Mouse (Mus musculus): ENCODE data around the gene Mical2. TPM values are rescaled to one million over a fixed set of nuclear protein-coding genes. Genes with fewer than 3 reads are reported as not detected.

Gene Mical2
- polyA plus RNA-seq, 1 experiment from 2014 or later: 0.88 TPM

- 79% methylated on average over 3 of the region's 3 CpGs for WGBS
- H3K27me3 ChIP-seq (ENCODE audit: poor library complexity, severe bottlenecking): no peaks in the 10 kb centered on the region
- H3K36me3 ChIP-seq (replicated peaks): no peaks in the 10 kb centered on the region
- no peak for DNase-seq (ENCODE audit: extremely low spot score, low spot score)
- H3K4me1 ChIP-seq: peaks cover 45% of the 10 kb centered on the region
- no peak overlapping the region for H3K4me3 ChIP-seq
- H3K9me3 ChIP-seq: no peaks in the 10 kb centered on the region
- no peak overlapping the region for H3K27ac ChIP-seq
Observed at GRCm38 (mm10) chr7:112275093-112275492, 49.4 kb downstream of the Mical2 start.

GRCm38 (mm10) chr7:112275883-112276282 is 50.2 kb downstream of the Mical2 start:
- no peaks in the 10 kb centered on the region for H3K9me3 ChIP-seq
- 62% methylated on average over 2 of the region's 2 CpGs for WGBS
- peaks cover 45% of the 10 kb centered on the region for H3K4me1 ChIP-seq
- no peaks in the 10 kb centered on the region for H3K27me3 ChIP-seq (ENCODE audit: poor library complexity, severe bottlenecking)
- no peak overlapping the region for H3K27ac ChIP-seq
- no peak overlapping the region for H3K4me3 ChIP-seq
- no peaks in the 10 kb centered on the region for H3K36me3 ChIP-seq (replicated peaks)
- no peak for DNase-seq (ENCODE audit: extremely low spot score, low spot score)

- H3K27me3 ChIP-seq (ENCODE audit: poor library complexity, severe bottlenecking): no peaks in the 10 kb centered on the region
- 95% methylated on average over 4 of the region's 4 CpGs for WGBS
- H3K9me3 ChIP-seq: no peaks in the 10 kb centered on the region
- no peaks in the 10 kb centered on the region for H3K36me3 ChIP-seq (replicated peaks)
- H3K4me3 ChIP-seq: no peak overlapping the region
- peaks cover 41% of the 10 kb centered on the region for H3K4me1 ChIP-seq
- H3K27ac ChIP-seq: no peak overlapping the region
- no peak for DNase-seq (ENCODE audit: extremely low spot score, low spot score)
Observed at GRCm38 (mm10) chr7:112276823-112277222, 51.2 kb downstream of the Mical2 start.

- Histone ChIP-seq H3K4me1 (peaks cover 30% of the 10 kb centered on the region), H3K36me3 (replicated peaks) (no peaks in the 10 kb centered on the region), H3K27me3 (ENCODE audit: poor library complexity, severe bottlenecking) (no peaks in the 10 kb centered on the region), H3K4me3 (no peak overlapping the region), H3K9me3 (no peaks in the 10 kb centered on the region), H3K27ac (no peak overlapping the region)
- DNase-seq (ENCODE audit: extremely low spot score, low spot score): no peak
- 79% methylated on average over 4 of the region's 4 CpGs for WGBS
Observed at GRCm38 (mm10) chr7:112278648-112279047, 53.0 kb downstream of the Mical2 start.

- no peak for DNase-seq (ENCODE audit: extremely low spot score, low spot score)
- no peaks in the 10 kb centered on the region for H3K36me3 ChIP-seq (replicated peaks)
- WGBS: 70% methylated on average over 3 of the region's 3 CpGs
Observed at GRCm38 (mm10) chr7:112280474-112280873, 54.8 kb downstream of the Mical2 start.

GRCm38 (mm10) chr7:112283606-112284310 is 58.1 kb downstream of the Mical2 start:
- DNase-seq (ENCODE audit: extremely low spot score, low spot score): no peak
- WGBS: 84% methylated on average over 9 of the region's 9 CpGs

More at GRCm38 (mm10) chr7:112280474-112280873, 54.8 kb downstream of the Mical2 start:
- Histone ChIP-seq H3K4me3 (no peak overlapping the region), H3K27ac (no peak overlapping the region), H3K9me3 (no peaks in the 10 kb centered on the region), H3K27me3 (ENCODE audit: poor library complexity, severe bottlenecking) (no peaks in the 10 kb centered on the region), H3K4me1 (peaks cover 23% of the 10 kb centered on the region)

GRCm38 (mm10) chr7:112285573-112285972 is 59.9 kb downstream of the Mical2 start:
- Histone ChIP-seq H3K4me3 (no peak overlapping the region), H3K36me3 (replicated peaks) (no peaks in the 10 kb centered on the region), H3K27ac (no peak overlapping the region), H3K4me1 (peaks cover 22% of the 10 kb centered on the region), H3K27me3 (ENCODE audit: poor library complexity, severe bottlenecking) (0 out of 2 replicates have a peak, but pooled peaks cover 5% of the 10 kb centered on the region), H3K9me3 (no peaks in the 10 kb centered on the region)
- 92% methylated on average over 8 of the region's 8 CpGs for WGBS
- DNase-seq (ENCODE audit: extremely low spot score, low spot score): no peak

More at GRCm38 (mm10) chr7:112283606-112284310, 58.1 kb downstream of the Mical2 start:
- H3K9me3 ChIP-seq: no peaks in the 10 kb centered on the region
- 0 out of 2 replicates have a peak, but pooled peaks cover 5% of the 10 kb centered on the region for H3K27me3 ChIP-seq (ENCODE audit: poor library complexity, severe bottlenecking)
- peaks cover 14% of the 10 kb centered on the region for H3K4me1 ChIP-seq
- no peak overlapping the region for H3K4me3 ChIP-seq
- no peak overlapping the region for H3K27ac ChIP-seq
- H3K36me3 ChIP-seq (replicated peaks): no peaks in the 10 kb centered on the region

GRCm38 (mm10) chr7:112288352-112289107 is 62.9 kb downstream of the Mical2 start:
- no peak for DNase-seq (ENCODE audit: extremely low spot score, low spot score)
- H3K36me3 ChIP-seq (replicated peaks): no peaks in the 10 kb centered on the region
- H3K9me3 ChIP-seq: no peaks in the 10 kb centered on the region
- H3K4me1 ChIP-seq: peaks cover 19% of the 10 kb centered on the region
- H3K27me3 ChIP-seq (ENCODE audit: poor library complexity, severe bottlenecking): 0 out of 2 replicates have a peak, but pooled peaks cover 5% of the 10 kb centered on the region
- H3K27ac ChIP-seq: no peak overlapping the region
- 92% methylated on average over 5 of the region's 5 CpGs for WGBS
- H3K4me3 ChIP-seq: no peak overlapping the region

GRCm38 (mm10) chr7:112289514-112289913 is 63.9 kb downstream of the Mical2 start:
- H3K27ac ChIP-seq: no peak overlapping the region
- H3K4me1 ChIP-seq: peaks cover 25% of the 10 kb centered on the region
- H3K36me3 ChIP-seq (replicated peaks): no peaks in the 10 kb centered on the region
- WGBS: 59% methylated on average over 5 of the region's 5 CpGs
- DNase-seq (ENCODE audit: extremely low spot score, low spot score): no peak
- H3K27me3 ChIP-seq (ENCODE audit: poor library complexity, severe bottlenecking): 0 out of 2 replicates have a peak, but pooled peaks cover 5% of the 10 kb centered on the region
- H3K9me3 ChIP-seq: no peaks in the 10 kb centered on the region
- H3K4me3 ChIP-seq: no peak overlapping the region

- H3K27ac ChIP-seq: no peak overlapping the region
- peaks cover 25% of the 10 kb centered on the region for H3K4me1 ChIP-seq
- WGBS: 62% methylated on average over 4 of the region's 4 CpGs
- no peaks in the 10 kb centered on the region for H3K9me3 ChIP-seq
- H3K4me3 ChIP-seq: no peak overlapping the region
- no peak for DNase-seq (ENCODE audit: extremely low spot score, low spot score)
- H3K36me3 ChIP-seq (replicated peaks): no peaks in the 10 kb centered on the region
- H3K27me3 ChIP-seq (ENCODE audit: poor library complexity, severe bottlenecking): 0 out of 2 replicates have a peak, but pooled peaks cover 5% of the 10 kb centered on the region
Observed at GRCm38 (mm10) chr7:112289990-112290389, 64.3 kb downstream of the Mical2 start.

- Histone ChIP-seq H3K9me3 (no peaks in the 10 kb centered on the region), H3K27me3 (ENCODE audit: poor library complexity, severe bottlenecking) (0 out of 2 replicates have a peak, but pooled peaks cover under 1% of the 10 kb centered on the region), H3K36me3 (replicated peaks) (no peaks in the 10 kb centered on the region), H3K27ac (no peak overlapping the region), H3K4me3 (no peak overlapping the region), H3K4me1 (peaks cover 31% of the 10 kb centered on the region)
- no peak for DNase-seq (ENCODE audit: extremely low spot score, low spot score)
- 71% methylated on average over 7 of the region's 7 CpGs for WGBS
Observed at GRCm38 (mm10) chr7:112293456-112294104, 67.9 kb downstream of the Mical2 start.

GRCm38 (mm10) chr7:112295426-112296221 is 70.0 kb downstream of the Mical2 start:
- Histone ChIP-seq H3K9me3 (no peaks in the 10 kb centered on the region), H3K4me1 (peaks cover 20% of the 10 kb centered on the region), H3K27me3 (ENCODE audit: poor library complexity, severe bottlenecking) (no peaks in the 10 kb centered on the region), H3K4me3 (no peak overlapping the region), H3K27ac (no peak overlapping the region), H3K36me3 (replicated peaks) (no peaks in the 10 kb centered on the region)
- 67% methylated on average over 8 of the region's 8 CpGs for WGBS
- DNase-seq (ENCODE audit: extremely low spot score, low spot score): no peak

All from forebrain, embryonic 10.5 days (tissue).